Mouse (Mus musculus): Measurements from ENCODE around the gene Sema3e.

DNA sequence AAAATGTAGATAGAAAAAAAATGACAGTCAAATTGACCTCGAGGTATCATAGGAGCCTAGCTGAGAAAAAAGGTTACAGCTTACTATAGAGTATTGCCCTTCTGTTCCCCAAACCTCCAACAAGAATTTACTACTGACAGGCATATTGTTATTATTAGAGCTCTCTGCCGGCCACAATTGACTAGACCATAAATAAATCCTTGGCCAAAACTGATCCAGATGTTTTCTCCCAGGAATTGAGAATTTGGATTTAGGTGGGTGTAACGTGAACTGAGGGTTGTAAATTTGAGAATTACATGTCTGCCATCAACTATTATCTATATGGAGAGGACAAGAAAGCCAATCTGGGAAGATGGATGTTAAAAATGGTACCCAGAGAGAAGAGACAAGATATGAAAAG lies 47.5 kb upstream of the Sema3e start:
- TF ChIP-seq CTCF (IDR thresholded peaks at IDR 0.05; ENCODE audit: low read depth, low read length) (no peak), POLR2A (IDR thresholded peaks at IDR 0.05; ENCODE audit: extremely low read depth, insufficient read depth, low read length) (no peak)

All from liver, adult 2 months (tissue).